Mouse (Mus musculus): Measurements from ENCODE around the gene Tcam1.

DNA sequence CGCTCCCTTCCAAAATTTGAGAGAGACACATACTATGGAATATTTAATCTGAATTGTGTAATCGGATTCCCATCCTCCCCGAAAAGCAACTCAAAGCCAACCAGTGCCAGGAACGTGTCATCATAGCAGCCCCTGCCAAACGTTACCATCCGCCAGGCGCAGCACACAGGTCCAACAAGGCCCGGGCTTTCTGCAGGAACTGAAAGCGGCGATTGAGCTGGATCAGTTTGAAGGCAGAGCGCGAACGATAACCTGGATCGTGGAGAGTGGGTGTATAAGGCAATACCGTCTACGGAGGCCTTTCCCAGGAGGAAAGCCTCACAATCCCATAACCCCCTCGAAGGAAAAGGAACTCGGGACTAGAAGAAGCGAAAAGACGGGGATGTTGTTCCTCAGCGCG, 21.3 kb upstream of the Tcam1 start:
- TF ChIP-seq CTCF (IDR thresholded peaks at IDR 0.05 in 2 of 3, conservative IDR thresholded peaks at IDR 0.05 in 1 of 3; ENCODE audit: control insufficient read depth in 1 of 3, insufficient read depth in 1 of 3, low read depth in 2 of 3, low read length in 3 of 3, poor library complexity in 1 of 3, severe bottlenecking in 1 of 3) (no peak), POLR2A (IDR thresholded peaks at IDR 0.05; ENCODE audit: control insufficient read depth in 1 of 2, insufficient read depth in 1 of 2, low read depth in 1 of 2, low read length in 2 of 2, poor library complexity in 1 of 2) (no peak), GABPA (IDR thresholded peaks at IDR 0.05; ENCODE audit: low read depth, low read length) (no peak), POLR2AphosphoS2 (IDR thresholded peaks at IDR 0.05; ENCODE audit: low read length) (no peak), USF2 (IDR thresholded peaks at IDR 0.05; ENCODE audit: borderline replicate concordance in 1 of 2, insufficient read depth in 1 of 2, low read depth in 1 of 2, low read length in 2 of 2) (no peak), USF1 (IDR thresholded peaks at IDR 0.05; ENCODE audit: low read depth, low read length) (no peak), E2F4 (IDR thresholded peaks at IDR 0.05; ENCODE audit: borderline replicate concordance, low read depth, low read length) (no peak), NELFE (IDR thresholded peaks at IDR 0.05; ENCODE audit: low read depth, low read length) (no peak), NRF1 (IDR thresholded peaks at IDR 0.05; ENCODE audit: insufficient read depth, low read depth, low read length, poor library complexity, severe bottlenecking) (no peak), ZNF384 (IDR thresholded peaks at IDR 0.05; ENCODE audit: low read depth, low read length) (no peak), ZKSCAN1 (IDR thresholded peaks at IDR 0.05; ENCODE audit: low read depth, low read length) (no peak)
